Mouse (Mus musculus) intestine, embryonic 16.5 days (tissue): ENCODE measurements around the gene Piwil4. TPM values are rescaled to one million over a fixed set of nuclear protein-coding genes. Genes with fewer than 3 reads are reported as not detected.
"Not testable (repeated sequence)": the region's sequence is repeated elsewhere in the genome, so short reads cannot be mapped to it uniquely, and the experiment has no call there.

Experiments
- ATAC-seq: fragments of 200-750 bp; cut with Nextera tagmentation; 2 replicates; pipeline ENCODE4 v1.8.0; 2017; ENCODE audit warnings: moderate TSS enrichment, moderate library complexity
- H3K27ac ChIP-seq: fragments of 300-500 bp; sonication (generic); 2 replicates; pipeline ENCODE4 v1.5.1; 2014; ENCODE audit warnings: mild to moderate bottlenecking, low read length
- H3K27me3 ChIP-seq: fragments of 300-500 bp; sonication (generic); replicated peaks from 2 replicates; pipeline ENCODE4 v1.6.1; 2014; ENCODE audit warnings: low read length, control low read depth, mixed read lengths; ENCODE audit not compliant: control insufficient read depth, insufficient read depth
- H3K36me3 ChIP-seq: fragments of 300-500 bp; sonication (generic); 2 replicates; pipeline ENCODE4 v1.6.1; 2014; ENCODE audit warnings: low read length, control low read depth; ENCODE audit not compliant: control insufficient read depth, insufficient read depth
- H3K4me1 ChIP-seq: fragments of 300-500 bp; sonication (generic); 2 replicates; pipeline ENCODE4 v1.6.1; 2014; ENCODE audit warnings: low read length, control low read depth, mixed read lengths; ENCODE audit not compliant: control insufficient read depth, insufficient read depth
- H3K4me2 ChIP-seq: fragments of 300-500 bp; sonication (generic); 2 replicates; pipeline ENCODE4 v1.6.1; 2014; ENCODE audit warnings: low read depth, low read length, control low read depth
- H3K4me3 ChIP-seq: fragments of 300-500 bp; sonication (generic); 2 replicates; pipeline ENCODE4 v1.5.1; 2014; ENCODE audit warnings: mild to moderate bottlenecking, low read length
- H3K9ac ChIP-seq: fragments of 300-500 bp; sonication (generic); 2 replicates; pipeline ENCODE4 v1.6.1; 2014; ENCODE audit warnings: low read depth, low read length
- H3K9me3 ChIP-seq: fragments of 300-500 bp; sonication (generic); 2 replicates; pipeline ENCODE4 v1.6.1; 2016; ENCODE audit warnings: low read length, control low read depth; ENCODE audit not compliant: control insufficient read depth
- WGBS: fragments of 180-500 bp; shearing (Covaris S2); extraction: QIAGEN DNeasy Blood & Tissue Kit; methylation state at CpG from one replicate; pipeline ENCODE4 v1.1.7; 2014; 5-methylcytosine and 5-hydroxymethylcytosine counted together
- polyA plus RNA-seq: library from polyadenylated mRNA; unstranded; fragments of >200 nt; fragmentation: Nextera tagmentation; extraction: Ambion mirVana; gene quantifications from 2 replicates; pipeline ENCODE4 v1.2.1, GENCODE M21; 2015

Gene Piwil4
- polyA plus RNA-seq, 1 experiment from 2014 or later, result 0.21 TPM

DNA sequence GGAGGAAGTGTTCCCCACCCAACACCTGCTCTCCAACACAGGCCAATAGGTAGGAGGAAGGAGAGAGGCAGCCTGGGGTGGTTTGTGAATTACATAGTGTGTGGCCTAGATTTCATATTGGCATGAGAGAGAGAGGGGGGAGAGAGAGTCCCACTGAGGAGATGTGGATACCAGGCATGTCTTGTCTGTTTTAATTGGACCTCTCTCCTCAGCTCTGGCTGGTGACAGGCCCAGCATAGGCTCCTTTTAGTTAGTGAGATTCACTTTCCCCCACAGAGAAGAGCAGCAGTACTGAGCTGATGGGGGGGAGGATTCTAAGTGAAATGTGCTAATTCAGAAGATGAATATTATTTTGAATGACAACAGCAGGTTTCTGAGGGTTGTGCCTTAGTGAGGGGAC is 57.8 kb downstream of the Piwil4 start:
- no peak for ATAC-seq
- Histone ChIP-seq H3K4me3 (no peak overlapping the region), H3K4me1 (no peaks in the 10 kb centered on the region), H3K9ac (no peak overlapping the region), H3K36me3 (no peaks in the 10 kb centered on the region), H3K27me3 (no peaks in the 10 kb centered on the region), H3K9me3 (no peaks in the 10 kb centered on the region), H3K27ac (no peak overlapping the region), H3K4me2 (no peak overlapping the region)

DNA sequence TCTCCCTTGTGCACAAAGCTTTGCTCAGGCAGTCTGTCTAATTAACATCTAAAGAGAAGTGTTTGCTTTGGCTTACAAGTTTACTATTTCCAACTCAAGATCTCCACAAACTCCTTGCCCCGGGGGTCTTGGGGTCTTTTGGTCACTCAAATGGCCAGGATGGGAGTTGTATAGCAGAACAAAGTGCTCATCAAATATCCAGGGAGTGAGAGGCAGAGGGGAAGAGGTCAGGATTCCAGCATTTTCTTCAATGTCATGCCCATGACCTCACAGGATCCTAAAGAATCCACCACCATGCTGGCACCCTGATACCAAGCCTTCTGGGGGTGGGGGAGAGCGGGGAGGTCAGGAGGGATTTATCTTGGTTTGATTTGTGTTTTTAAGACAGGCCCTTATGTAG is 59.9 kb downstream of the Piwil4 start:
- H3K9me3 ChIP-seq, result no peaks in the 10 kb centered on the region

DNA sequence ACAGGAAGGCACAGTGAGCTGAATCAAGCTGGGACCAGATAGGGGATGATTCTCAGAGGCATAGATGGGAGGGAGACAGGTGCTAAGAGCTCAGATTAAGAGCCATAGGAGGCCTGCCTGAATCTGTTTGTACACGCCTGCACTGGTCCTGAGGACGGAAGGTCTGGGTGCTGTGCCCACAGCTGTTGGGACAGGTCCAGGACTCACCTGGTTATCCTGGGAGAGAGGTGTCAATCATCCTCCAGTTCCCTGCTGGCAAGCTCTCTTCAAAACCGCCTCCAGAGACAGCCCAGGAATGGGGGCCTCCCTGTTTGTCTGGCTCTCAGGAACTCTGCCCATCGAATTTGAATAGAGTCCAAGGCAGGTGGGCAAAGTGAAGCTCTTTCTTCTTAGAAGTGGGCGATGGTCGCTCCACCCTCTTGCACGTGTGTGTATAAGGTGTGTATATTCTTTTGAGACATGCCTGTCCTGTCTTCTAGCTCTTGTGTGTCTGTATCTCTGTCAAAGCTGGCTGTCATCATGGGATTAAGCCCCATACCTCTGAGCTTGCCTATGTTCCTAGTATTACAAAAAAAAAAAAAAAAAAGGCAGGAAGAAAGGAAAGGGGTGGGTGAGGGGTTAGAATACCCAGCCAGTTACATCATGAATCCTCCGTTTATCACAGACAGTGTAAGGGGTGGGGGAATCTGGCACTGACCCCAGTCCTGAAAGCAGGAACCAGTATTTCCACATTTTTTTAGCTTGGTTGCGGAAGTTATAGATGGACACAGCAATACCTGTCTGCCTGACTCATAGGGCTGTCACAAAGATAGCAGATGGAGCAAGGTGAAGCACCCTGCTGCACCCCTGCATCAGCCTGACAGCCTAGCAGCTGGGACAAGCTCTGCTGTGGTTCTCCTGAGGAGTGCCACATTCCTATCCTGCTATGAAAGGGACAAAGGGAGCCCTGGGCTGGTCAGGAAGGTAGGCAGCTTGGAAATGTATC is 64.5 kb downstream of the Piwil4 start:
- Histone ChIP-seq H3K4me2 (no peak overlapping the region), H3K9ac (no peak overlapping the region), H3K9me3 (no peaks in the 10 kb centered on the region), H3K4me3 (no peak overlapping the region), H3K4me1 (peaks cover 6% of the 10 kb centered on the region), H3K27ac (no peak overlapping the region), H3K27me3 (no peaks in the 10 kb centered on the region), H3K36me3 (no peaks in the 10 kb centered on the region)
- ATAC-seq, result peak; percentile 94
- WGBS, result 44% methylated on average over 9 of the region's 9 CpGs

More for the DNA sequence above, 59.9 kb downstream of the Piwil4 start:
- no peak overlapping the region for H3K4me2 ChIP-seq
- no peaks in the 10 kb centered on the region for H3K27me3 ChIP-seq
- H3K36me3 ChIP-seq, result no peaks in the 10 kb centered on the region
- no peak overlapping the region for H3K9ac ChIP-seq
- no peak overlapping the region for H3K4me3 ChIP-seq
- ATAC-seq, result no peak
- peaks cover 6% of the 10 kb centered on the region for H3K4me1 ChIP-seq
- no peak overlapping the region for H3K27ac ChIP-seq
- WGBS, result 60% methylated on average over 2 of the region's 2 CpGs

DNA sequence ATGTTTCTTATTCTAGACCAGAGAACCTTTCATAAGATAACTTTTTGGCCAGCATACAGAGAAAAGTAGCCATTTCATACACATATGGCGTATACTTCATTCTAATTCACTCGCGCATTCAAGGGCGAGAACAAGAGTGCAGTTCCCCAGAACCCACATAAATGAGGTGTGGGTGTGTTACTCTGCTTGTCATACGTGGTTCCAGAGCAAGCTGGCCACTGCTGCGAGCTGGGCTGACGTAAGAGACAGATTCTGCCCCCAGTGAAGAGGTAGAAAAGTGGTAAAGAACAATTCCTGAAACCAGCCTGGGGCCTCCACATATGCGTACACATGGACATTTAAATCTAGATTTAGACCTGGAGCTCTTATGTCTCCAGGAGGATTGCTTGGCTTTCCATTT is 66.0 kb downstream of the Piwil4 start:
- H3K9me3 ChIP-seq, result no peaks in the 10 kb centered on the region
- H3K9ac ChIP-seq, result no peak overlapping the region
- H3K36me3 ChIP-seq, result no peaks in the 10 kb centered on the region
- H3K4me3 ChIP-seq, result no peak overlapping the region
- H3K27me3 ChIP-seq, result no peaks in the 10 kb centered on the region
- H3K4me2 ChIP-seq, result no peak overlapping the region
- WGBS, result 92% methylated on average over 8 of the region's 8 CpGs
- no peak overlapping the region for H3K27ac ChIP-seq
- H3K4me1 ChIP-seq, result peaks cover 6% of the 10 kb centered on the region
- no peak for ATAC-seq

DNA sequence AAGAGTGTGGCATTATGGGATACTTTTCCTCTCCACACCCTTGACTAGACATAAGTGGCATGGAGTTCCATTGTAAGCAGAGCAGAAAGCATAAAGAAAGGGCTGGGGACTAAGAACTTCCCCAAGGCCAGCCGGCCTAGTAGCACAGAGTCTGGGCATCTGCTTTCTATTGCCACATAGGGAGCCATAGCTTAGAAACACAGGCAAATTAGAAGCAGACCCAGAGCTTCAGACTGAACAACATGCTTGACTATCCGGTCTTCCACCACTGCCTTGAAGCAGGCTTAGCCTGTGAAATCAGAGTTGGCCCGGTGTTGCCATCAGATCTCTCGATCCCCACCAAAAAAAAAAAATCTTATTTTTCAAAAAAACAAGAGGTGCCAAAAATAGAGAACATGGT is 67.4 kb downstream of the Piwil4 start:
- Histone ChIP-seq H3K9ac (no peak overlapping the region), H3K9me3 (no peaks in the 10 kb centered on the region), H3K27me3 (no peaks in the 10 kb centered on the region), H3K36me3 (no peaks in the 10 kb centered on the region), H3K27ac (no peak overlapping the region), H3K4me1 (peaks cover 6% of the 10 kb centered on the region), H3K4me3 (no peak overlapping the region), H3K4me2 (no peak overlapping the region)
- no peak for ATAC-seq
- 93% methylated on average over 4 of the region's 4 CpGs for WGBS

DNA sequence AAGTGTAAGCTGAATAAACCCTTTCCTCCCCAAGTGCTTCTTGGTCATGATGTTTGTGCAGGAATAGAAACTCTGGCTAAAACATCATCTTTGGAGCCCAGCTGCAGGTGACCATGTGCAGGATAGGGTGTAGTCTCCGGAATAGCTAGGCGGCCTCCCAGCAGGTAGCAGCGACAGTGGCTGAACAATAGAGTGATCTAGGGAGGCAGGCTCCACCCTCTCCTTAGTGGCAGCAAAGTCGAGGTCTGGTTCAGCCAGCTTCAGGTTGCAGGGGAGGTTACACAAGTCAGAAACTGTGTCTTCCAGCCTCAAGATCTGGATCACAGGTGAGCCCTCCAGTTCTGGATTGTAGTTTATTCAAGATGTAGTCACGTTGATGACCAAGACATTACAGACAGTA is 68.6 kb downstream of the Piwil4 start:
- WGBS, result 46% methylated on average over 5 of the region's 5 CpGs
- not testable (repeated sequence) for ATAC-seq, H3K4me2 ChIP-seq, H3K27ac ChIP-seq, H3K4me3 ChIP-seq, H3K36me3 ChIP-seq, H3K4me1 ChIP-seq, H3K27me3 ChIP-seq, H3K9ac ChIP-seq, H3K9me3 ChIP-seq

DNA sequence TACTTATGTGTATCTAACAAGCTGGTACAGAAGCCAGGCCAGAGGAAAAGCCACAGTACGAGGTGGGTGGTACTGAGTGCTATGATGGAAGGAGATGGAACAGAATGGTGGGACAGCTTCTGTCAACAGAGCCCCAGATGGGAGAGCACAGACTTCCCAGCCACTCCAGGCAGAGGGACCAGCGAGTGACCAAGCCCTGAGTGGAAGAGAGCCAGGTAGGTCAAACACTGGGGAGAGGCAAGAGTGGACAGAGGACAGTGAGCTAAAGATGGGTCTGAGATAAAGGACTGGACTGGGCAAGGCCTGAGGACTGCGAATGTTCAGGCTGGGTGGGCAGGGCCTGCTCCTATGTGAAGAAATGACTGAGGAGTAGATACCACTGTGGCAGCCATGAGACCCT is 72.2 kb downstream of the Piwil4 start:
- H3K4me2 ChIP-seq, result no peak overlapping the region
- no peak for ATAC-seq
- no peaks in the 10 kb centered on the region for H3K9me3 ChIP-seq
- no peaks in the 10 kb centered on the region for H3K4me1 ChIP-seq
- H3K27me3 ChIP-seq, result no peaks in the 10 kb centered on the region
- H3K36me3 ChIP-seq, result no peaks in the 10 kb centered on the region
- H3K9ac ChIP-seq, result no peak overlapping the region
- 70% methylated on average over 3 of the region's 3 CpGs for WGBS
- H3K27ac ChIP-seq, result no peak overlapping the region
- H3K4me3 ChIP-seq, result no peak overlapping the region

DNA sequence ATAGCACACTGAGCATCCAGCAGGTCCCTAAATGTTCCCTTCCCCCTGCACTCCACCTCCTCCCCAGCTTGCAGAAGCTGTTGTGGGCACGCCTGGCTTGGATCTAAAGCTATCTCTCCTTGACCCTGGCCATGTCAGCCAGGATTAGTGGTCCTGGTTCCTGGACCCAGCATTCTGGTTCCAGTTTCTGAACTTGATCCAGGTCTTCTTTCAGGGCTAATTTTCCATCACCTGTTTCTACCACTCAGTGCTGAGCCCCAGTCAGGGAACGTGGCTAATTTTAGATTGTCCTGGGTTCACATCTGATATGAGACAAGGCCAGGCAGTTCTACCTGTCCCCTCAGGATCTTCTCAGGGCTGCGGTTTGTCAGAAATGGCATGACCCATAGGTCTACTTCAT is 74.5 kb downstream of the Piwil4 start:
- ATAC-seq, result no peak
- H3K4me1 ChIP-seq, result no peaks in the 10 kb centered on the region
- no peaks in the 10 kb centered on the region for H3K27me3 ChIP-seq
- H3K4me2 ChIP-seq, result no peak overlapping the region
- H3K27ac ChIP-seq, result no peak overlapping the region
- no peaks in the 10 kb centered on the region for H3K9me3 ChIP-seq
- 89% methylated on average over 3 of the region's 3 CpGs for WGBS
- H3K9ac ChIP-seq, result no peak overlapping the region
- H3K4me3 ChIP-seq, result no peak overlapping the region
- no peaks in the 10 kb centered on the region for H3K36me3 ChIP-seq

DNA sequence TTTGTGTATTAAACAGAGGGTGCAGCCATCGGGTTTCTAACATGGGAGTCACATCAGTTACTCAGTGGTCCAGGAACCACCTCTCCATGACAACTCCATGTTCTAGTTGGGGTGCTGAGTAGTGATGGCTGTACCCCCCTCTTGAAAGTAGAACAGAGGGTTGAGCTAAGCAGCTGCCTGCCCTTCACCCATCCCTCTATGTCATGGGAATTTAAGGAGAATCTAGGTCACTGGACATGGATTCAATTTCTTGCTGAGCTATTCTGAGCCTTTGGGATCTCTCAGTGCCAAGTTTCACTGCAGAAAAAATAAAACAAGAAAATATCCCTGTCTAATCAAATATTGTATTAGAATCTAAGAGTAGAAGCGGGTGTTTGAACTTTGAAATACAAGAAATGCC is 76.9 kb downstream of the Piwil4 start:
- H3K9me3 ChIP-seq, result no peaks in the 10 kb centered on the region
- ATAC-seq, result no peak
- H3K9ac ChIP-seq, result no peak overlapping the region
- WGBS, result 92% methylated on average over 2 of the region's 2 CpGs
- no peak overlapping the region for H3K4me3 ChIP-seq
- H3K4me1 ChIP-seq, result no peaks in the 10 kb centered on the region
- H3K27me3 ChIP-seq, result no peaks in the 10 kb centered on the region
- no peak overlapping the region for H3K4me2 ChIP-seq
- no peak overlapping the region for H3K27ac ChIP-seq
- no peaks in the 10 kb centered on the region for H3K36me3 ChIP-seq

DNA sequence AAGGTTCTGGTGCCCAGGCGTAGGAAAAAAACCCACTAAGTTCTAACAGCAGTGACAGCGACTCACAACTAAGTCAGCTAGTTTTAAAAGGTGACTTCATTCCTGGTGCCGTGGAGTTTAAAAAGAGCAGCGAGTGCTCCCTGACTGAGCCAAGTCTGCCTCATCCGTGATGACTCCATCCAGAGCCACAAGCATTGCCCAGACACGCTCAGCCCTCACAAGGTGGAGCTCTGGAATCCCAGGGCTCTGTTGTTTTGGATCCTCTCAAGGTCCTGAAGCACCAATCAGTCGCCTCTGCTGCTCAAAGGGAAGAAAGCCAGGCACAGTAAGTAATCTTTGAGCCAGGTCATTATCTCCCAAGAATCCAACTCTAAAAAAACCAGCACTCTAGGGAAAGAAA is 77.7 kb downstream of the Piwil4 start:
- ATAC-seq, result no peak
- no peak overlapping the region for H3K4me2 ChIP-seq
- H3K4me3 ChIP-seq, result no peak overlapping the region
- WGBS, result 69% methylated on average over 7 of the region's 7 CpGs
- no peaks in the 10 kb centered on the region for H3K4me1 ChIP-seq
- H3K9me3 ChIP-seq, result no peaks in the 10 kb centered on the region
- no peaks in the 10 kb centered on the region for H3K27me3 ChIP-seq
- H3K9ac ChIP-seq, result no peak overlapping the region
- H3K27ac ChIP-seq, result no peak overlapping the region
- H3K36me3 ChIP-seq, result no peaks in the 10 kb centered on the region
